Mouse (Mus musculus): ENCODE data around the gene Add2.

DNA sequence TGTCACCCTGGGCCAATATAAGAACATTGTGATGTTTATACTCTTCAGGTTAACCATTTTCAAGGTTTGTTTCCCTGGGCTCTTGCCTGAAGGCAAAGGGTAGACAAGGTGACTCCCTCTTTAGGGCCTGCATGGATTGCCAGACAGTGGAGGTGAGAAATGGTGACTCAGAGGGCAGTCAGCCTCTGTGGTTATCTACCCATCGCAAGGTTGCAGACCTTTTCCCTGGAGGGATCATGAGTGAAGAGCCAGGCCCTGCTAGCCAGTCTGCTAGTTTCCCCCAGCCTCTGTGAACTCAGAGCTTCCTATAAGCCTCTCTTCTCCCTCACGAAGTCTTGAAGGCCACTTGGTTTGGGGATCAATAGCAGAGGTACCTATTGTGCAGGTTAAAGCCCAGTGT, 48.0 kb downstream of the Add2 start:
- TF ChIP-seq POLR2A (IDR thresholded peaks at IDR 0.05; ENCODE audit: borderline replicate concordance, control insufficient read depth, low read depth, low read length) (no peak), CTCF (IDR thresholded peaks at IDR 0.05; ENCODE audit: control insufficient read depth, insufficient read depth, low read length) (no peak)
